In genomic region chr11:107464141-107464540, GRCm38 (mm10) we compare ENCODE assay signal across 14 mouse cellular contexts. TPM values are rescaled to one million over a fixed set of nuclear protein-coding genes. Genes with fewer than 3 reads are reported as not detected.
A peak's percentile ranks its signal among the peaks of the same experiment; 100 is the strongest.
DNase-seq lines count a peak whose midpoint lies in the region; ATAC-seq lines count a peak whose summit lies in the region.
"Had no signal": no experiment of that assay in that cellular context is flagged by ENCODE, and none has a peak within 500 bp of the region (broad histone marks: within the 10 kb centered on the region; RNA-seq: fewer than 3 reads in every experiment).

No protein-coding gene starts in this region.

- no peaks in the 10 kb centered on the region for H3K9me3 ChIP-seq in kidney, embryonic 15.5 days (replicated peaks)
- no peaks in the 10 kb centered on the region for H3K9me3 ChIP-seq in kidney, embryonic 14.5 days (ENCODE audit: control insufficient read depth, low read length)
- no peaks in the 10 kb centered on the region for H3K9me3 ChIP-seq in intestine, embryonic 15.5 days
- H3K9me3 ChIP-seq: heart, embryonic 15.5 days; midbrain, embryonic 15.5 days had no signal

- H3K4me2 ChIP-seq in kidney, embryonic 15.5 days, result no peak overlapping the region
- H3K4me2 ChIP-seq in kidney, embryonic 14.5 days (replicated peaks; ENCODE audit: low read depth, low read length), result no peak overlapping the region
- H3K4me2 ChIP-seq in intestine, embryonic 15.5 days (replicated peaks), result no peak overlapping the region
- H3K4me2 ChIP-seq: heart, embryonic 15.5 days; liver, embryonic 11.5 days; midbrain, embryonic 15.5 days had no signal

- H3K9ac ChIP-seq in kidney, embryonic 15.5 days, result no peak overlapping the region
- H3K9ac ChIP-seq in kidney, embryonic 14.5 days (ENCODE audit: low read depth, low read length), result no peak overlapping the region
- no peak overlapping the region for H3K9ac ChIP-seq in intestine, embryonic 15.5 days
- H3K9ac ChIP-seq: heart, embryonic 15.5 days; midbrain, embryonic 15.5 days had no signal

- peak; percentile 41 for DNase-seq in R1 (ENCODE audit: low read depth, low spot score)
- DNase-seq in lung, postnatal 10 days, result peak; percentile 63
- no peak for DNase-seq in c-Kit-positive CD71-positive TER-119-positive erythroid progenitor cells, embryonic 14.5 days (ENCODE audit: low spot score)
- DNase-seq in urinary bladder, postnatal 14 days (ENCODE audit: low spot score), result no peak
- DNase-seq: cerebellum, adult 11-12 months had no signal

- H3K27me3 ChIP-seq in kidney, embryonic 15.5 days, result no peaks in the 10 kb centered on the region
- no peaks in the 10 kb centered on the region for H3K27me3 ChIP-seq in kidney, embryonic 14.5 days (ENCODE audit: control insufficient read depth, insufficient read depth, low read length)
- H3K27me3 ChIP-seq in intestine, embryonic 15.5 days (replicated peaks), result no peaks in the 10 kb centered on the region
- H3K27me3 ChIP-seq: heart, embryonic 15.5 days; midbrain, embryonic 15.5 days had no signal

- H3K27ac ChIP-seq in kidney, embryonic 15.5 days, result peak overlapping the region; percentile 41; the same call in 1 of the 2 replicates
- H3K27ac ChIP-seq in kidney, embryonic 14.5 days (ENCODE audit: low read depth, low read length), result no peak overlapping the region
- H3K27ac ChIP-seq in intestine, embryonic 15.5 days, result no peak overlapping the region
- H3K27ac ChIP-seq: heart, embryonic 15.5 days; left cerebral cortex, adult 2 months; midbrain, embryonic 15.5 days had no signal

- H3K4me3 ChIP-seq in kidney, embryonic 15.5 days (replicated peaks), result no peak overlapping the region
- no peak overlapping the region for H3K4me3 ChIP-seq in kidney, embryonic 14.5 days (ENCODE audit: low read length)
- no peak overlapping the region for H3K4me3 ChIP-seq in intestine, embryonic 15.5 days (replicated peaks)
- H3K4me3 ChIP-seq: heart, embryonic 15.5 days; left cerebral cortex, adult 2 months; midbrain, embryonic 15.5 days had no signal

- H3K36me3 ChIP-seq in kidney, embryonic 15.5 days, result no peaks in the 10 kb centered on the region
- no peaks in the 10 kb centered on the region for H3K36me3 ChIP-seq in kidney, embryonic 14.5 days (ENCODE audit: control insufficient read depth, insufficient read depth, low read length)
- no peaks in the 10 kb centered on the region for H3K36me3 ChIP-seq in intestine, embryonic 15.5 days
- H3K36me3 ChIP-seq: heart, embryonic 15.5 days; midbrain, embryonic 15.5 days had no signal

- H3K4me1 ChIP-seq in kidney, embryonic 15.5 days, result peaks cover 32% of the 10 kb centered on the region
- H3K4me1 ChIP-seq in kidney, embryonic 14.5 days (ENCODE audit: control insufficient read depth, insufficient read depth, low read length), result peaks cover 7% of the 10 kb centered on the region
- peaks cover 9% of the 10 kb centered on the region for H3K4me1 ChIP-seq in intestine, embryonic 15.5 days (replicated peaks)

- 72% methylated on average over 6 of the region's 6 CpGs for WGBS in kidney, embryonic 15.5 days
- WGBS in kidney, embryonic 14.5 days, result 70% methylated on average over 6 of the region's 6 CpGs
- WGBS in intestine, embryonic 15.5 days, result 71% methylated on average over 6 of the region's 6 CpGs

- no peak for ATAC-seq in kidney, embryonic 15.5 days (replicated peaks; ENCODE audit: low FRiP score)
- ATAC-seq in kidney, embryonic 14.5 days (ENCODE audit: low FRiP score, low TSS enrichment), result no peak
- ATAC-seq in CD4-positive, CD25-positive, alpha-beta regulatory T cell, adult 4 months, result peak; percentile 80
- no peak for ATAC-seq in intestine, embryonic 15.5 days
- ATAC-seq: intestine, postnatal 0 days; midbrain, embryonic 15.5 days had no signal

RNA-seq across cellular contexts. Expression of gene Pitpnc1, which starts 6.4 kb away (rescaled TPM):
- polyA plus RNA-seq in kidney, embryonic 15.5 days (2015; fragmentation: Nextera tagmentation; extraction: Ambion mirVana), result 21.3 and 21.5 TPM in 2 replicates
- 15.2 and 19.4 TPM in 2 replicates for polyA plus RNA-seq in kidney, embryonic 14.5 days (2014; fragmentation: Nextera tagmentation; extraction: Ambion mirVana)
- 100 to 1,000 TPM; 119 to 141 TPM for polyA plus RNA-seq in CD4-positive, CD25-positive, alpha-beta regulatory T cell, adult 4 months (2017; shearing (Covaris generic))
- 13.3 and 14.2 TPM in 2 replicates for polyA plus RNA-seq in intestine, embryonic 15.5 days (2015; fragmentation: Nextera tagmentation; extraction: Ambion mirVana)

RNA-seq across cellular contexts. Expression of gene Psmd12, which starts 15.1 kb away (rescaled TPM):
- polyA plus RNA-seq in kidney, embryonic 15.5 days (2015; fragmentation: Nextera tagmentation; extraction: Ambion mirVana), result 178 and 184 TPM in 2 replicates
- 170 and 201 TPM in 2 replicates for polyA plus RNA-seq in kidney, embryonic 14.5 days (2014; fragmentation: Nextera tagmentation; extraction: Ambion mirVana)
- 100 to 1,000 TPM; 106 to 112 TPM for polyA plus RNA-seq in CD4-positive, CD25-positive, alpha-beta regulatory T cell, adult 4 months (2017; shearing (Covaris generic))
- polyA plus RNA-seq in intestine, embryonic 15.5 days (2015; fragmentation: Nextera tagmentation; extraction: Ambion mirVana), result 158 and 168 TPM in 2 replicates

Comparison
In these comparisons a context has a peak if more than half of its experiments do, and no peak if none do; other contexts are left out.
1. DNase-seq: peak in R1 (single experiment) and lung, postnatal 10 days (single experiment); none in c-Kit-positive CD71-positive TER-119-positive erythroid progenitor cells, embryonic 14.5 days (single experiment) and urinary bladder, postnatal 14 days (single experiment).